Mouse (Mus musculus): ENCODE data around the gene Tiam1.
A peak's percentile ranks its signal among the peaks of the same experiment; 100 is the strongest.

Tiam1 gene

DNA sequence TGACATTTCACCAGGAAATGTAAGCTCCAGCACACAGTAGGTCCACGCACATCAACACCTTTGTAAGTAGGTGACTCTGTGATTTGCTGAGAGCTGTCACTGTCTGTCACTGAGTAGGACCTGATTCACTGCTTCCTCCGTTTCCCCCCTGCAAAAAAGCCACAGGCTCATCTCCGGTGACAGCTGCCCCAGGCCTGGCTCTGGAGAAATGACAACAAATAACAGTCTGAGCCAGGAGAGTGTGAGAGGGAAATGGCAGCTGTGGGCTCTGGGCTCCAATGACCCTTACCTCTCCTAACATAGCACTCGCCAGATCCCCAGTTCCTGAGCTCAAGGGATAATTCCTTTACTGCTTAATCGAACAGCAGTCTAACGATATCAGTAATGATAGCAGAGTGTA lies 301.7 kb downstream of the Tiam1 start:
- no peak for DNase-seq (ENCODE audit: low spot score)

- DNase-seq (ENCODE audit: low spot score) = no peak
Measured at GRCm38 (mm10) chr16:89840361-89840760, 303.2 kb downstream of the Tiam1 start.

DNA sequence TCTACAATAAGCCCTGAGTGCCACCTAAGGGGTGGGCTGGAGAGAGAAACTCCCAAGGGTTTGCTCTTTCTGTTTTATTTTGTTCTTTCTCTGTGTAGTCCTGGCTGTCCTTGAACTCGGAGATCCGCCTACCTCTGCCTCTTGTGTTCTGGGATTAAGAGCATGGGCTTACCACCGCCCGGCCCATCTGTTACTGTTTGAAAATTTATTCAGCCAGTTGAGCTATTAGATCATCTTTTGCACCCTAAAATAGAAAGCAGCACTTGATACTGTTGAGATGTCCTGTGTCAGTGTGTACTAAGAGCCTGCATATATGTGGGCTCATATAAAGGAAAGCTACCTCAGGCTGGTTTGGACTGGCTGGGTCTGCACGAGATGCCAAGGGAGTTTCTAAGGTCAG lies 303.7 kb downstream of the Tiam1 start:
- DNase-seq (ENCODE audit: low spot score) = no peak

DNA sequence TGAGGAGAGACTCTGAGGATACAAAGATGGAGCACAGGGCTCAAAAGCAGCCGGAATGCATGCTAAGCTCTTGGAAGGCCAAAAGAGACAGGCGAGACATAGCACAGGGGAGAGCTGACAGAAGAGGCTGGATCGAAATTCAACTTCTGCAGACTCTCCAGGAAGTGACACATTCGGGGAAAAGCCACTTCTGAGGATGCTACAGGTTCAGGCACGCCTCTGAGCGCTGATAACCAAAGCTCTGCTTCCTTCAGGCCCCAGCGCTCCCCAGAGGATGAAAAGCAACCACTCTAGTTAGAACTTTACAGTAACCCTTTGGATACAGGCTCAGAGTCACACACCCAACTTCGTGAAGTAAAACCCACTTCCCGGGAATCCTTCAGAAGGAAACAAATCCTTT lies 306.5 kb downstream of the Tiam1 start:
- DNase-seq (ENCODE audit: low spot score) = no peak

DNA sequence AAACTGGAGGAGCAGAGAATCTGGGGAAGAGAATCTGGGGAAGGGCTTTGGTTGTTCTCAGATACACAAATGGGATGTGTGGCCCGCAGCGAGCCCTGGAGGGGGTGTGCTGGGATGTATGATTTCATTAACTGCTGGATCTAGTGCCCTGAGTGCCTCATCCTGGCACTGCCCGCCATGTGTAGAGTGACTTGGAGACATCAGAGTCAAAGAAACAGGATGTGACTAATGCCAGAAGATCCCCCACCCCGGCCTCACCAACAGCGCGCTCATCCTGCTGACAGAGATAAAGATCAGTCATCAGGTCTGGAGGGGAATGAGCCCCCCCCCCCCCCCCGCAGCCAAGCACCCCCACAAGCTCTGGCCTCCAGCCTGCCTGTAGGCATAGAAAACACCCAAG lies 308.0 kb downstream of the Tiam1 start:
- DNase-seq (ENCODE audit: low spot score) = no peak

GRCm38 (mm10) chr16:89833011-89833410 lies 310.6 kb downstream of the Tiam1 start:
- no peak for DNase-seq (ENCODE audit: low spot score)

GRCm38 (mm10) chr16:89831172-89831571 lies 312.4 kb downstream of the Tiam1 start:
- peak; percentile 29 for DNase-seq (ENCODE audit: low spot score)

DNA sequence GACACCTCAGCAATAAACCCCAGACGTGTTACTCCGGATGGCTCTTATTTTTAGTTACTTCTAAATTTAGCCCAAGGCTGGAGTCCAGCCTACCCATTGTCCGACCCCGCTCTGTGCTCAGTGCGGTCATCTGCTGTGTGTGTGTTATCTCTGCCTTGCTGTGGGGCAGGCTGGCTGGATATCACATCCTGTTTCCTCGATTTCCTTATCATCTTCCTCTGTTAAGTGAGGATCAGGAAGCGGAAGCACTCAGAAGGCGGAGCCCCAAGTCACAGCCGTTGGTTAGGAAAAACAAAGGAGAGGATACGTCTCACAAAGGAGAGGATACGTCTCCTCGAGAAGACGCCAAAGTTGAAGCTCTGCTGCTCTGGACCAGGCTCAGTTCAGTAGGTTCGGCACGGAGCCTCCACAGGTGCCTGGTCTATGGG lies 313.3 kb downstream of the Tiam1 start:
- DNase-seq (ENCODE audit: low spot score) = no peak

DNA sequence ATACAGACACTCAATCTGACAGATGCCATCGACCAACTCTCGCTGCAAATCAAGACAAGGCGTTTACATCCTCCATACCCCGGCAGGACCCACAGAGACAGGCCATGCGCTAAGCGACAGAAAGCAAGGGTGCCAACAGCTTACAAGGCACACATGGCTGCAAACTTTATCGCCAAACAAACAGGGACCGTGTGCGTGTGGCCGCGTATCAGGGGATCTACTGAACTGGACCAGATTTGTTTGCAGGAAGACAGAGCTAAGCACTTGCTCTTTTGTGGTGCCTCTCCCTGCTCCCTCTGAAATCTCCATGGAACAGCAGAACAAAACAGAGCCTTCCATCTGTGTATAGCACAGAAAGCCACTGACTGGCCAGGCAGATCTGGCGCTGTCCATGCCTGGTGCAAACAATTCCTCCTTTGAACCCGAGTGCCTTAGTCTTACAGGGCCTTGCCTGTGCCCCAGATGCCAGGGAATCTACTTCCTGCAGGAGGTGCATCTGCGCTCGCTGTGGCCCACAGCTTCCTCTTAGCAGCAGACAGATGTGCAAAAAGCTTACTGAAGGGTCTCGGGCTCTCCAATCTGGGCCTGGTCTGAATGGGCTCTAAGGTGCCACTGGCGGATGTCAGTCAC lies 316.0 kb downstream of the Tiam1 start:
- no peak for DNase-seq (ENCODE audit: low spot score)

GRCm38 (mm10) chr16:89825875-89826274 lies 317.7 kb downstream of the Tiam1 start:
- DNase-seq (ENCODE audit: low spot score) = no peak

- DNase-seq (ENCODE audit: low spot score) = no peak
Measured at GRCm38 (mm10) chr16:89822882-89823281, 320.7 kb downstream of the Tiam1 start.

- DNase-seq (ENCODE audit: low spot score) = no peak
Measured at GRCm38 (mm10) chr16:89818661-89819060, 324.9 kb downstream of the Tiam1 start.

- DNase-seq (ENCODE audit: low spot score) = no peak
Measured at GRCm38 (mm10) chr16:89817861-89818630, 325.5 kb downstream of the Tiam1 start.

DNA sequence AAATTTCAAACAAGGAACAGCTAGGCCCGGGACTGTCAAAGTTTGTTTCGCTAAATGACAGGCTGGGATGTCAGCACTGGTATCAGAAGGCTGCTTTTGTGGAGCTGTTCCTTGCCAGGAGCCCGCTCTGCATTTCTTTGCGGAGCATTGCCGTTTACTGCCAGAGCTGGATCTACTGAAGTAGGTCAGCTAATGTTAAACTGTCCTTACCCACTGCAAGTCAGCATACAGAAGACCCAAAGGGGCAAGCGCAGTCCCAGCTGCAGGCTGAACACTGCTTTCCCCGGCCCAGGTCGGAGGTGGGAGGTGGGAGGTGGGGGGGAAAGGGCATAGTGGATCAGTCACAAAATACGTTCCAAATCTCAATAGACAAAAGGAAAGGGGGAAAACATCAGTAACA lies 326.3 kb downstream of the Tiam1 start:
- no peak for DNase-seq (ENCODE audit: low spot score)

DNA sequence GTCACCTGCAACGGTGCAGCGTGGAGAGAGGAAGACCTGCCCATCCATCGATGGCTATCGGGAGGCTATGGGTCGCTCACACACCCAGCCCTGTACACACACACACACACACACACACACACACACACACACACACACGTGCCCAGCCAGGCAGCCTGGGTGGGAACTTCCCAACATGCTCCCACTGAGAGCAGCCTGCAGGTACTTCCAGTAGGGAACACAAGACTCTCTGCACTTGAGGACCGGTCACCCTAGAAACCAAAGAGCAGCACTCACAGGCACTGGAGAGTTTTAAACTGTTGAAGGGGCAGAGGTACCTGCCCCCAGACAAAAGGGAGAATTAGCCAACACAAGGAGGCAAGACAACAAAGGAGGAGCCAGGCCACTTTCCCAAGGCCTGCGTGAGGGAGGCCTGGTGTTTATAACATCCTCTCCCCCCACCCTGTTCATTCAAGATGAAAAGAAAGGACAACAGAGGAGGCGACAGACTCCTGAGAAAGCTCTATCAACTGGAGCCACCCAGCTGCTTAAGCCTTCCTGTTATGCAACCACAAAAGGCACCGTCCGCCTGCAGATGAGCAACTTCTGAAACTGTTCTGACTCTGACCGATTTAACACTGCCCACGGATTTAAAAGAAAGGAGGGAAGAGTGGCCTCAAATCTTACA lies 326.9 kb downstream of the Tiam1 start:
- DNase-seq (ENCODE audit: low spot score) = no peak

- no peak for DNase-seq (ENCODE audit: low spot score)
Measured at GRCm38 (mm10) chr16:89813536-89813935, 330.0 kb downstream of the Tiam1 start.

GRCm38 (mm10) chr16:89812891-89813290 lies 330.7 kb downstream of the Tiam1 start:
- no peak for DNase-seq (ENCODE audit: low spot score)

DNA sequence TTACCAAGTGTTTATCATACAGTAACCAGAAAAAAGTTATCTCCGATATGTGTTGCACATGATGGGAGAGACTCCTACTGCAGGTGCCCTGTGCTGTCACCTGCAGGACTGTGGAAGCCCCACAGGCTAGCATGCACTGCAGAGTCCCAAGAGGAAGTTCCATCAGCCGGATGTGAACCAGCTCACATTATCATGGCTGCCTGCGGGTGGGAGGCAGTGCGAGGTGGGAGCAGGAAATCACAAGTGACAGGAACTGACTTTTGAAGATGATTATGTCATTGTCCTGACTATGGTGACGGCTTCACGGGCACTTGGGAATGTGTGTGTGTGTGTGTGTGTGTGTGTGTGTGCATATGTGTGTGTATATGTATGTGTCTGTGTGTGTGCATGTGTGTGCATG lies 333.2 kb downstream of the Tiam1 start:
- DNase-seq (ENCODE audit: low spot score) = no peak

GRCm38 (mm10) chr16:89808168-89808567 lies 335.4 kb downstream of the Tiam1 start:
- no peak for DNase-seq (ENCODE audit: low spot score)

DNA sequence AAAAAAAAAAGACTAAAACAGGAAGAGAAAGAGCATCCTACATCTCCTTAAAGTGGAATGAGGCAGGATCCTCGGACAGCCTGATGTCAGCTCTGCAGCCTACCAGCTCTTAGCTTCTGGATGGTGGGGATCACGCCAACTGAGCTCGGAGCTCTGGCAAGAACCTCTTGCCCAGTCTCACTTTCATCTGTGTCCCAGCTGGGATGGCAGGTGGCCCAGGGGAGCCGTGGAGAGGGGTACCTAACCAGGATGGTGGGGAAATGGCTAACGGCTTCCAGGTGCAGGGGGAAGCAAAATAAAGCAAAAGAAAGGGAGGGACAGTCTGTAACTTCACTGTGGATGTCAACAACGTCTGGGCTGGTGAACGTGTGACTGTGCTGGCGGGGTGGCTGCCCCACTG lies 337.6 kb downstream of the Tiam1 start:
- DNase-seq (ENCODE audit: low spot score) = no peak

DNA sequence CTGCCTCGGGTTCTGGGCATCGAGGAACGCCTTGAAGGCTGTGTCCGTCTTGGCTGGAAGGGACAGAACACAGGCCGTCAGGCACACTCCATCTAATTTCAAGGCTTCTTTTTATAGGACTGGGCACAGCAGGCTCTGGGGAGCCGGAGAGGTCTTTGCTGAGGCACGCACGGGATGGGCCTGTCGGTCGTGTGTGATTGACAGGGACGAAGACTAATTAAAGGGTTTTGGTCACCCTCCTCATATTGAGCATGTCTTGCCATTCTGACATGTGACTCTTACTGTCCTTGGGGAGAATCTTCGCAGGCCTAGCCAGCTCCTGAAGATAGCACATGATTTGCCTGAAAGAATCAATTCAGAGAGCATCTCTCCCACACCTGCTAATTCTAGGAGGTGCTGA lies 338.4 kb downstream of the Tiam1 start:
- no peak for DNase-seq (ENCODE audit: low spot score)

- no peak for DNase-seq (ENCODE audit: low spot score)
Measured at GRCm38 (mm10) chr16:89801493-89801892, 342.1 kb downstream of the Tiam1 start.

DNA sequence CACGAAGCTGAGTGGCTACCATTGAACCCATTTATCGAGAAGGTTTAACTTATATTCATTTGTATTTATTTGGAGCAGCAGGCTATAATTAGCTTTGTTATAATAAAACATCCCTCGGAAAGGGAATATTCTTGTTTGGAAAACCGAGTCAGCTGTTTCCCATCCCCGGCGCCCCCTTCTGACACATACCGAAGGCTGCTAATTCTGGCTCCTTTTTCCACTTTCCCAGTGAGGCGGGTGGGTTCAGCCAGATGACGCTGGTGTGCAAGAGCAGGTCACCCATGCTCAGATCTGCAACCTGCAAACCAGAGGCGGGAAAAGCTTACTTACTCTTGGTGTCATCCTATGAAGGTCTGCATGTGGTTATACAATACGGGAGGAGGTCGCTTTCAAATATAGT lies 343.8 kb downstream of the Tiam1 start:
- DNase-seq (ENCODE audit: low spot score) = no peak
